11 mouse cellular contexts compared by ENCODE assay signal in genomic region chr8:66698011-66698410, GRCm38 (mm10). TPM values are rescaled to one million over a fixed set of nuclear protein-coding genes. Genes with fewer than 3 reads are reported as not detected.
A peak's percentile ranks its signal among the peaks of the same experiment; 100 is the strongest.
DNase-seq lines count a peak whose midpoint lies in the region; ATAC-seq and TF ChIP-seq lines count a peak whose summit lies in the region.
"Had no signal": no experiment of that assay in that cellular context is flagged by ENCODE, and none has a peak within 500 bp of the region (broad histone marks: within the 10 kb centered on the region; RNA-seq: fewer than 3 reads in every experiment).

No protein-coding gene starts in this region.

- TF ChIP-seq CTCF in gastrocnemius, adult 2 months (IDR thresholded peaks at IDR 0.05), result no peak
- TF ChIP-seq CTCF in cerebellum, adult 2 months (IDR thresholded peaks at IDR 0.05; ENCODE audit: borderline replicate concordance, insufficient read depth, low read depth, low read length), result no peak

- H3K9ac ChIP-seq in lung, embryonic 15.5 days, result no peak overlapping the region
- H3K9ac ChIP-seq in midbrain, embryonic 12.5 days (replicated peaks), result no peak overlapping the region

- H3K9me3 ChIP-seq in lung, embryonic 15.5 days, result no peaks in the 10 kb centered on the region
- no peaks in the 10 kb centered on the region for H3K9me3 ChIP-seq in midbrain, embryonic 12.5 days

- 14% methylated on average over 7 of the region's 7 CpGs for WGBS in lung, embryonic 15.5 days
- 2% methylated on average over 7 of the region's 7 CpGs for WGBS in midbrain, embryonic 12.5 days
- WGBS in cerebellum, adult 2 months, result 5% methylated on average over 7 of the region's 7 CpGs

- H3K36me3 ChIP-seq in lung, embryonic 15.5 days, result no peaks in the 10 kb centered on the region
- no peaks in the 10 kb centered on the region for H3K36me3 ChIP-seq in midbrain, embryonic 12.5 days

- ATAC-seq in lung, embryonic 15.5 days (ENCODE audit: borderline replicate concordance, extremely low read depth, low FRiP score, low TSS enrichment), result no peak
- 0 out of 2 replicates have a peak, but pooled peaks have one; percentile 35 for ATAC-seq in midbrain, embryonic 12.5 days (ENCODE audit: low FRiP score, low read depth)
- ATAC-seq in inflammation-experienced regulatory T-cells, adult 6 months, result no peak

- no peaks in the 10 kb centered on the region for H3K4me1 ChIP-seq in lung, embryonic 15.5 days
- peaks cover 9% of the 10 kb centered on the region; the same call in 1 of the 2 replicates for H3K4me1 ChIP-seq in midbrain, embryonic 12.5 days
- no peaks in the 10 kb centered on the region for H3K4me1 ChIP-seq in cerebellum, adult 2 months (ENCODE audit: control insufficient read depth, insufficient read depth, low read length)

- intact Hi-C loops in gastrocnemius, adult 2 months (cut with DNase I), result loop anchor here (5.0 kb wide), 1 partner anchor 69 kb away; no protein-coding TSS in a partner anchor

- peak overlapping the region; percentile 68 for H3K4me2 ChIP-seq in lung, embryonic 15.5 days
- peak overlapping the region; percentile 77 for H3K4me2 ChIP-seq in midbrain, embryonic 12.5 days (replicated peaks)

- peaks cover 27% of the 10 kb centered on the region for H3K27me3 ChIP-seq in lung, embryonic 15.5 days
- H3K27me3 ChIP-seq in midbrain, embryonic 12.5 days, result peaks cover 37% of the 10 kb centered on the region
- no peaks in the 10 kb centered on the region; the same call in 1 of the 2 replicates for H3K27me3 ChIP-seq in cerebellum, adult 2 months (ENCODE audit: control insufficient read depth, insufficient read depth, low read length)

- peak overlapping the region; percentile 64 for H3K4me3 ChIP-seq in gastrocnemius, adult 2 months
- H3K4me3 ChIP-seq in lung, embryonic 15.5 days, result peak overlapping the region; percentile 35
- H3K4me3 ChIP-seq in midbrain, embryonic 12.5 days, result peak overlapping the region; percentile 46
- no peak overlapping the region for H3K4me3 ChIP-seq in cerebellum, adult 2 months (replicated peaks; ENCODE audit: insufficient read depth, low read depth, low read length)

- H3K27ac ChIP-seq in gastrocnemius, adult 2 months, result peak overlapping the region; percentile 67
- no peak overlapping the region for H3K27ac ChIP-seq in lung, embryonic 15.5 days
- no peak overlapping the region for H3K27ac ChIP-seq in midbrain, embryonic 12.5 days (replicated peaks)
- H3K27ac ChIP-seq in cerebellum, adult 2 months (ENCODE audit: insufficient read depth, low read length), result no peak overlapping the region

- no peak for DNase-seq in gastrocnemius, adult 2 months
- DNase-seq in gastrocnemius, postnatal 4 days (ENCODE audit: low spot score in 2 of 2), result no peak
- DNase-seq in lung, postnatal 36 days, result no peak
- DNase-seq in cerebellum, adult 2 months, result no peak
- DNase-seq in right cerebral cortex, postnatal 25 days, result no peak
- DNase-seq: kidney, postnatal 36 days had no signal

- no peak for TF ChIP-seq POLR2A in cerebellum, adult 2 months (IDR thresholded peaks at IDR 0.05; ENCODE audit: borderline replicate concordance, insufficient read depth, low read length)

RNA-seq across cellular contexts. Expression of gene Npy1r, which starts 1.0 kb away (rescaled TPM):
- total RNA-seq in gastrocnemius, adult 2 months (2021), result 1 to 10 TPM; 1.6 to 2.1 TPM
- 1 to 10 TPM in 1 of 2 experiments, under 1 TPM in 1; 0.80 to 1.8 TPM for total RNA-seq in gastrocnemius, postnatal 4 days (2021)
- 0.47 and 0.74 TPM in 2 replicates for polyA plus RNA-seq in lung, embryonic 15.5 days (2015; fragmentation: Nextera tagmentation; extraction: Ambion mirVana)
- polyA plus RNA-seq in midbrain, embryonic 12.5 days (2016; fragmentation: Nextera tagmentation; extraction: Ambion mirVana), result 1.7 and 2.6 TPM in 2 replicates
- 2.5 and 3.0 TPM in 2 replicates for polyA plus RNA-seq in cerebellum, adult 2 months (2012; rRNA removed)
- not detected for polyA plus RNA-seq in inflammation-experienced regulatory T-cells, adult 6 months (2017; shearing (Covaris generic))
- total RNA-seq: megakaryocyte, adult 5-6 weeks had no signal

RNA-seq across cellular contexts. Expression of gene Npy5r, which starts 10.1 kb away (rescaled TPM):
- total RNA-seq in gastrocnemius, adult 2 months (2021), result not detected
- not detected for total RNA-seq in gastrocnemius, postnatal 4 days (2021)
- polyA plus RNA-seq in lung, embryonic 15.5 days (2015; fragmentation: Nextera tagmentation; extraction: Ambion mirVana), result 0.06 TPM in 1 of 2 replicates, not detected in the other
- 0.17 and 0.37 TPM in 2 replicates for polyA plus RNA-seq in midbrain, embryonic 12.5 days (2016; fragmentation: Nextera tagmentation; extraction: Ambion mirVana)
- 1.8 and 2.0 TPM in 2 replicates for polyA plus RNA-seq in cerebellum, adult 2 months (2012; rRNA removed)
- polyA plus RNA-seq in inflammation-experienced regulatory T-cells, adult 6 months (2017; shearing (Covaris generic)), result not detected
- total RNA-seq: megakaryocyte, adult 5-6 weeks had no signal
- polyA plus RNA-seq: small intestine, adult 2 months had no signal
